Mouse (Mus musculus): Measurements from ENCODE around the gene Gpr137c. TPM values are rescaled to one million over a fixed set of nuclear protein-coding genes. Genes with fewer than 3 reads are reported as not detected.
A peak's percentile ranks its signal among the peaks of the same experiment; 100 is the strongest.

The Gpr137c gene
- 38.7 and 43.6 TPM in 2 replicates for polyA plus RNA-seq (2012; rRNA removed)

DNA sequence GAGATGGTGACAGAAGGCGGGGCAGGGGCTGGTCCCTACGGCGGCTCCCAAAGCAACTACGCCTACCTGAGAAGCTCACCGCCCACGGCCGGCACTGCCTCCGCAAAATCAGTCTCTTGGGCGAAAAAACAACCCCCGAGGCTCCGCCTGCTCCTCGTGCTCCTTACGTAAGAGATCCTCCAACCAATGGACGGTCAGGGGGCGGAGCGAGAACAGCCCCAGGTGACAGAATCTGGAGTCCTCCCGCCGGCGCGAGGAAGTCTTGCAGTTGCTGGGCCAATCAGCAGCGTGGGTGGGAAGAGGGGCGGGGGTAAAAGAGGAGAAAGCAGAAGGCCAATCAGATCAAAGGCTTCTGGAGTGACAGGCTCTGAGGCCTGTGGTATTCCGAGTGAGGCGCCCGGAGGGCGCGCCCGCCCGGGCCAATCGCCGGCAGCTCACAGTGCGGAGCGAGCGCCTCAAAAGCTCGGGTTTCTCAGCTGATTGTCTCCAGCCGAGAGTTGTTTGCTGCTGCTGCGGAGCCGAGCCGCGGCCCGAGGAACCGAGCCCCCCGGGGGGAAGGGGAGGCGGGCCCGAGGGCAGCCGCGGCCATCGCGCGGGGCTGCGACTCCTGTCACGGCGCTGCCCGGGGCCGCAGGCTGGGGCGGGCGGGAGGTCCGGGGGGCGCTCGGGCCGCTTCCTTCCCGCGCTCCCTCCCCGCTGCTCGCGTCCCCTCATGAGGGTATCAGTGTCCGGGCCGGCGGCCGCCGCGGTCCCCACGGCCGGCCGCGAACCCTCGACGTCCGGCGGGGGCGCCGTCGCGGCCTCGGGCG lies at the start of gene Gpr137c:
Gpr137c (plus strand) TSS at position 437 of the 809 bp plus-strand sequence.
- DNase-seq, result peak; percentile 99 to 100
- Histone ChIP-seq H3K27ac (ENCODE audit: insufficient read depth, low read length) (peak within 1 kb of the TSS; percentile 78), H3K27me3 (ENCODE audit: control insufficient read depth, insufficient read depth, low read length) (no peaks in the 10 kb centered on the region), H3K4me1 (ENCODE audit: control insufficient read depth, insufficient read depth, low read length) (peaks cover 13% of the 10 kb centered on the region), H3K4me3 (replicated peaks; ENCODE audit: insufficient read depth, low read depth, low read length) (peak within 1 kb of the TSS; percentile 90)
- TF ChIP-seq POLR2A (IDR thresholded peaks at IDR 0.05; ENCODE audit: borderline replicate concordance, insufficient read depth, low read length) (peak; percentile 85), CTCF (IDR thresholded peaks at IDR 0.05; ENCODE audit: borderline replicate concordance, insufficient read depth, low read depth, low read length) (no peak)
- under 1% methylated on average over 75 of the region's 86 CpGs for WGBS

GRCm38 (mm10) chr14:45172260-45172659 lies 47.3 kb upstream of the Gpr137c start:
- no peak overlapping the region for H3K4me3 ChIP-seq (replicated peaks; ENCODE audit: insufficient read depth, low read depth, low read length)
- H3K27ac ChIP-seq (ENCODE audit: insufficient read depth, low read length), result no peak overlapping the region
- H3K27me3 ChIP-seq (ENCODE audit: control insufficient read depth, insufficient read depth, low read length), result no peaks in the 10 kb centered on the region
- DNase-seq, result no peak
- 98% methylated on average over 5 of the region's 5 CpGs for WGBS
- TF ChIP-seq POLR2A (IDR thresholded peaks at IDR 0.05; ENCODE audit: borderline replicate concordance, insufficient read depth, low read length) (no peak), CTCF (IDR thresholded peaks at IDR 0.05; ENCODE audit: borderline replicate concordance, insufficient read depth, low read depth, low read length) (no peak)
- no peaks in the 10 kb centered on the region for H3K4me1 ChIP-seq (ENCODE audit: control insufficient read depth, insufficient read depth, low read length)

GRCm38 (mm10) chr14:45175012-45175740 lies 44.3 kb upstream of the Gpr137c start:
- Histone ChIP-seq H3K27ac (ENCODE audit: insufficient read depth, low read length) (no peak overlapping the region), H3K27me3 (ENCODE audit: control insufficient read depth, insufficient read depth, low read length) (no peaks in the 10 kb centered on the region), H3K4me1 (ENCODE audit: control insufficient read depth, insufficient read depth, low read length) (no peaks in the 10 kb centered on the region), H3K4me3 (replicated peaks; ENCODE audit: insufficient read depth, low read depth, low read length) (no peak overlapping the region)
- DNase-seq, result no peak
- WGBS, result 66% methylated on average over 14 of the region's 14 CpGs
- TF ChIP-seq POLR2A (IDR thresholded peaks at IDR 0.05; ENCODE audit: borderline replicate concordance, insufficient read depth, low read length), result no peak
- no peak for TF ChIP-seq CTCF (IDR thresholded peaks at IDR 0.05; ENCODE audit: borderline replicate concordance, insufficient read depth, low read depth, low read length)

GRCm38 (mm10) chr14:45179186-45179585 lies 40.3 kb upstream of the Gpr137c start:
- no peak for TF ChIP-seq CTCF (IDR thresholded peaks at IDR 0.05; ENCODE audit: borderline replicate concordance, insufficient read depth, low read depth, low read length)
- no peak for TF ChIP-seq POLR2A (IDR thresholded peaks at IDR 0.05; ENCODE audit: borderline replicate concordance, insufficient read depth, low read length)
- no peak overlapping the region for H3K27ac ChIP-seq (ENCODE audit: insufficient read depth, low read length)
- H3K4me1 ChIP-seq (ENCODE audit: control insufficient read depth, insufficient read depth, low read length), result no peaks in the 10 kb centered on the region
- 77% methylated on average over 2 of the region's 2 CpGs for WGBS
- DNase-seq, result no peak
- no peaks in the 10 kb centered on the region for H3K27me3 ChIP-seq (ENCODE audit: control insufficient read depth, insufficient read depth, low read length)
- no peak overlapping the region for H3K4me3 ChIP-seq (replicated peaks; ENCODE audit: insufficient read depth, low read depth, low read length)

- H3K27me3 ChIP-seq (ENCODE audit: control insufficient read depth, insufficient read depth, low read length), result no peaks in the 10 kb centered on the region
- no peak overlapping the region for H3K4me3 ChIP-seq (replicated peaks; ENCODE audit: insufficient read depth, low read depth, low read length)
- no peaks in the 10 kb centered on the region for H3K4me1 ChIP-seq (ENCODE audit: control insufficient read depth, insufficient read depth, low read length)
- no peak for DNase-seq
- 93% methylated on average over 2 of the region's 2 CpGs for WGBS
- H3K27ac ChIP-seq (ENCODE audit: insufficient read depth, low read length), result no peak overlapping the region
- no peak for TF ChIP-seq POLR2A (IDR thresholded peaks at IDR 0.05; ENCODE audit: borderline replicate concordance, insufficient read depth, low read length)
- TF ChIP-seq CTCF (IDR thresholded peaks at IDR 0.05; ENCODE audit: borderline replicate concordance, insufficient read depth, low read depth, low read length), result no peak
Measured at GRCm38 (mm10) chr14:45179606-45180005, 39.9 kb upstream of the Gpr137c start.

DNA sequence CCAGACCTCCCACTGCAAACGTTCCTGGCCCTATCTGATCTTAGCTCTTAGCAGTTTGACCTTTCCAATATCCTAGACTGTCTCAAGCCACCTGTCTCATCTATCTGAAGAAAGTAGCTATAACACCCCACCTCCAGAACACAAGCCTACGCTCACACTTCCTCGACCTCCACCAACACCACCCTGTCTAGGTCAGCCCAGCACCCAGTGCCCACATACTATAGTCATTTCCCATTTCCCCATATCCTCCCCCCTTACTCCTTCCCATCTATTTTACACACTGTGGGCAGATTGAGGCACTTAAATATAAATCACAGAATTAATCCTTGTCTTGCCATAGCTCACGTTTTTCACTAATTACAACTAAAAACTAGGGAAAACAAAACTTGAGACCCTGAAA lies 37.9 kb upstream of the Gpr137c start:
- H3K27ac ChIP-seq (ENCODE audit: insufficient read depth, low read length), result no peak overlapping the region
- H3K4me3 ChIP-seq (replicated peaks; ENCODE audit: insufficient read depth, low read depth, low read length), result no peak overlapping the region
- no peak for TF ChIP-seq CTCF (IDR thresholded peaks at IDR 0.05; ENCODE audit: borderline replicate concordance, insufficient read depth, low read depth, low read length)
- no peaks in the 10 kb centered on the region for H3K4me1 ChIP-seq (ENCODE audit: control insufficient read depth, insufficient read depth, low read length)
- no peak for DNase-seq
- 84% methylated on average over 4 of the region's 4 CpGs for WGBS
- no peaks in the 10 kb centered on the region for H3K27me3 ChIP-seq (ENCODE audit: control insufficient read depth, insufficient read depth, low read length)

DNA sequence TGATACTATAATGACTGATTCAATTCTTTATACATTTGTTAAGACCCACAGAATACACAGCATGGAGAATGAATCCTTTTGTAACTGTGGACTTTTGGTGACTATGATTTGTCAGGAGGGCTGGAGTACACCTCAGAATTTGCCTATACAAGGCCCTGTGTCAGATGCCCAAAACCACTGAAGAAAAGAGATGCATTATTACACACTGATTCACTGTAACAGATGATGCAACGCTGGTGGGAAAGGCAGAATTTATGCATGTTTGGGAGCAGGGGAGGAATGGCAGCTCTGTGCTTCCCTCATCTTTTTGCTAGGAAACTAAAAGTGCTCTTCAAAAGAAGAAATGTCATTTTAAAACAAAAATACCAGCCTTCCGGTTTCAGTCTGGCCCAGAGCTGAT lies 28.5 kb upstream of the Gpr137c start:
- no peak overlapping the region for H3K27ac ChIP-seq (ENCODE audit: insufficient read depth, low read length)
- no peak for TF ChIP-seq POLR2A (IDR thresholded peaks at IDR 0.05; ENCODE audit: borderline replicate concordance, insufficient read depth, low read length)
- TF ChIP-seq CTCF (IDR thresholded peaks at IDR 0.05; ENCODE audit: borderline replicate concordance, insufficient read depth, low read depth, low read length), result no peak
- H3K27me3 ChIP-seq (ENCODE audit: control insufficient read depth, insufficient read depth, low read length), result no peaks in the 10 kb centered on the region
- no peaks in the 10 kb centered on the region for H3K4me1 ChIP-seq (ENCODE audit: control insufficient read depth, insufficient read depth, low read length)
- WGBS, result 82% methylated on average over 2 of the region's 2 CpGs
- no peak for DNase-seq
- no peak overlapping the region for H3K4me3 ChIP-seq (replicated peaks; ENCODE audit: insufficient read depth, low read depth, low read length)

DNA sequence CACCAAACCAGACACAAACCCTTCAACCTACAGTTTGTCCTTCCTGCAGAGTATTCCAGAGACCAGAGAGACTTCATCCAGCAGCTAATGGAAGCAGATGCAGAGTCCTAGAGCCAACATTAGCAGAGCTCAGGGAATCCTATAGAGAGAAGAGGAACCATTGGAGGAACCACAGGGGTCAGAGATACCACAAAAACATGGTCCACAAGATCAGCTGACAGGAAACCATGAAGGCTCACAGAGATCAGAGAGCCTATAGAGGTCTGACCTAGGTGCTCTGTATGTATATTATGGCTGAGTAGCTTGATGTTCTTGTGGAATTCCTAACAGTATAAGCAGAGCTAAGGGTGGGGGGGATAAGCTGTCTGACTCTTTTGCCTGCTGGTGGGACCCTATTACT lies 18.9 kb upstream of the Gpr137c start:
- no peak for DNase-seq
- no peaks in the 10 kb centered on the region for H3K27me3 ChIP-seq (ENCODE audit: control insufficient read depth, insufficient read depth, low read length)
- H3K27ac ChIP-seq (ENCODE audit: insufficient read depth, low read length), result no peak overlapping the region
- no peak for TF ChIP-seq POLR2A (IDR thresholded peaks at IDR 0.05; ENCODE audit: borderline replicate concordance, insufficient read depth, low read length)
- TF ChIP-seq CTCF (IDR thresholded peaks at IDR 0.05; ENCODE audit: borderline replicate concordance, insufficient read depth, low read depth, low read length), result no peak
- H3K4me3 ChIP-seq (replicated peaks; ENCODE audit: insufficient read depth, low read depth, low read length), result no peak overlapping the region
- H3K4me1 ChIP-seq (ENCODE audit: control insufficient read depth, insufficient read depth, low read length), result no peaks in the 10 kb centered on the region

Measured in cerebellum, adult 2 months (tissue).